8 mouse cellular contexts compared by ENCODE assay signal in genomic region chr19:43673513-43674315, GRCm38 (mm10). TPM values are rescaled to one million over a fixed set of nuclear protein-coding genes. Genes with fewer than 3 reads are reported as not detected.
A peak's percentile ranks its signal among the peaks of the same experiment; 100 is the strongest.
DNase-seq lines count a peak whose midpoint lies in the region; ATAC-seq and TF ChIP-seq lines count a peak whose summit lies in the region.

No protein-coding gene starts in this region.

- peaks cover 18% of the 10 kb centered on the region for H3K4me1 ChIP-seq in embryonic facial prominence, embryonic 12.5 days
- H3K4me1 ChIP-seq in limb, embryonic 11.5 days (ENCODE audit: control insufficient read depth, insufficient read depth, low read length): peaks cover 8% of the 10 kb centered on the region; the same call in 1 of the 2 replicates
- peaks cover 8% of the 10 kb centered on the region; the same call in 1 of the 2 replicates for H3K4me1 ChIP-seq in olfactory bulb, adult 2 months (ENCODE audit: control insufficient read depth, insufficient read depth, low read length)

- H3K27me3 ChIP-seq in embryonic facial prominence, embryonic 12.5 days: no peaks in the 10 kb centered on the region
- no peaks in the 10 kb centered on the region for H3K27me3 ChIP-seq in limb, embryonic 11.5 days (ENCODE audit: control insufficient read depth, insufficient read depth, low read length)

- no peak for TF ChIP-seq CTCF in olfactory bulb, adult 2 months (IDR thresholded peaks at IDR 0.05; ENCODE audit: insufficient read depth, low read depth, low read length)

- H3K4me2 ChIP-seq in embryonic facial prominence, embryonic 12.5 days (replicated peaks): peak overlapping the region; percentile 72
- peak overlapping the region; percentile 90 for H3K4me2 ChIP-seq in limb, embryonic 11.5 days (ENCODE audit: low read depth, severe bottlenecking)

- H3K27ac ChIP-seq in embryonic facial prominence, embryonic 12.5 days: no peak overlapping the region
- no peak overlapping the region for H3K27ac ChIP-seq in limb, embryonic 11.5 days (replicated peaks; ENCODE audit: low read depth, low read length)
- no peak overlapping the region for H3K27ac ChIP-seq in olfactory bulb, adult 2 months (ENCODE audit: insufficient read depth, low read depth, low read length)

- peak overlapping the region; percentile 92 for H3K9ac ChIP-seq in embryonic facial prominence, embryonic 12.5 days
- H3K9ac ChIP-seq in limb, embryonic 11.5 days (ENCODE audit: low read length): peak overlapping the region; percentile 88

- WGBS in embryonic facial prominence, embryonic 12.5 days: 11% methylated on average over 21 of the region's 21 CpGs
- 11% methylated on average over 21 of the region's 21 CpGs for WGBS in limb, embryonic 11.5 days
- 3% methylated on average over 21 of the region's 21 CpGs for WGBS in olfactory bulb, adult 2 months

- no peak for TF ChIP-seq POLR2A in olfactory bulb, adult 2 months (IDR thresholded peaks at IDR 0.05; ENCODE audit: insufficient read depth, low read depth, low read length)

- no peaks in the 10 kb centered on the region for H3K9me3 ChIP-seq in embryonic facial prominence, embryonic 12.5 days
- no peaks in the 10 kb centered on the region for H3K9me3 ChIP-seq in limb, embryonic 11.5 days (ENCODE audit: control insufficient read depth, low read length)

- H3K4me3 ChIP-seq in embryonic facial prominence, embryonic 12.5 days: peak overlapping the region; percentile 94
- H3K4me3 ChIP-seq in limb, embryonic 11.5 days (ENCODE audit: low read depth, low read length): peak overlapping the region; percentile 82
- peak overlapping the region; percentile 63 for H3K4me3 ChIP-seq in olfactory bulb, adult 2 months (ENCODE audit: insufficient read depth, low read depth, low read length)

- intact Hi-C loops in gastrocnemius, postnatal 14 days (cut with DNase I; ENCODE audit: low total_unique reads): no loop called here

- DNase-seq in embryo, embryonic 10.5 days (ENCODE audit: low spot score): peak; percentile 12
- DNase-seq in embryo, embryonic 11 days: no peak
- peak; percentile 55 for DNase-seq in A20 (ENCODE audit: low read depth, low spot score)
- DNase-seq in limb, embryonic 11.5 days (ENCODE audit: low spot score): no peak
- DNase-seq in gastrocnemius, postnatal 14 days: no peak
- DNase-seq in adrenal gland, postnatal 14 days: no peak

- no peak for ATAC-seq in embryonic facial prominence, embryonic 12.5 days (ENCODE audit: insufficient number of reproducible peaks, insufficient read depth, low FRiP score, low TSS enrichment)
- no peak for ATAC-seq in limb, embryonic 11.5 days (ENCODE audit: insufficient number of reproducible peaks, low FRiP score, low TSS enrichment, low read depth)

- H3K36me3 ChIP-seq in embryonic facial prominence, embryonic 12.5 days: no peaks in the 10 kb centered on the region
- H3K36me3 ChIP-seq in limb, embryonic 11.5 days (ENCODE audit: control insufficient read depth, insufficient read depth, low read length): no peaks in the 10 kb centered on the region

RNA-seq across cellular contexts. Expression of gene Slc25a28, which starts 1.0 kb away (rescaled TPM):
- 18.4 and 20.4 TPM in 2 replicates for polyA plus RNA-seq in embryonic facial prominence, embryonic 12.5 days (2016; fragmentation: Nextera tagmentation; extraction: Ambion mirVana)
- polyA plus RNA-seq in limb, embryonic 11.5 days (2014; fragmentation: Nextera tagmentation; extraction: Ambion mirVana): 10.3 and 11.2 TPM in 2 replicates
- 123 TPM in 1 of 2 replicates, not detected in the other for polyA plus RNA-seq in olfactory bulb, adult 2 months (2012; ENCODE audit: insufficient read depth, insufficient read length, low replicate concordance, missing spikeins)
- 10 to 100 TPM; 17.0 to 18.8 TPM for total RNA-seq in gastrocnemius, postnatal 14 days (2021)
- 58.0 and 62.1 TPM in 2 replicates for total RNA-seq in adrenal gland, postnatal 14 days (2021)

RNA-seq across cellular contexts. Expression of gene Entpd7, which starts 15.8 kb away (rescaled TPM):
- 9.3 and 12.0 TPM in 2 replicates for polyA plus RNA-seq in embryonic facial prominence, embryonic 12.5 days (2016; fragmentation: Nextera tagmentation; extraction: Ambion mirVana)
- 13.7 and 16.7 TPM in 2 replicates for polyA plus RNA-seq in limb, embryonic 11.5 days (2014; fragmentation: Nextera tagmentation; extraction: Ambion mirVana)
- not detected in 2 replicates for polyA plus RNA-seq in olfactory bulb, adult 2 months (2012; ENCODE audit: insufficient read depth, insufficient read length, low replicate concordance, missing spikeins)
- 1 to 10 TPM; 2.7 to 3.3 TPM for total RNA-seq in gastrocnemius, postnatal 14 days (2021)
- 16.3 and 18.5 TPM in 2 replicates for total RNA-seq in adrenal gland, postnatal 14 days (2021)

Comparison
In these comparisons a context has a peak if more than half of its experiments do, and no peak if none do; other contexts are left out.
1. DNase-seq: peak in embryo, embryonic 10.5 days (single experiment) and A20 (single experiment); none in embryo, embryonic 11 days (single experiment), limb, embryonic 11.5 days (single experiment), gastrocnemius, postnatal 14 days (single experiment) and adrenal gland, postnatal 14 days (single experiment).
2. RNA of gene Entpd7, which starts 15.8 kb away (polyA plus RNA-seq): 13.7 to 16.7 TPM in limb, embryonic 11.5 days and 9.3 to 12.0 TPM in embryonic facial prominence, embryonic 12.5 days; not detected in olfactory bulb, adult 2 months; every median in the first group is over 10 times any median in the second.
3. Peak in every context shown above with its lines, with median percentiles within 50 percentile points of each other: H3K4me3 ChIP-seq.